Mouse (Mus musculus) frontal cortex, adult (tissue): Measurements from ENCODE around the gene Vmn2r117.
"Not testable (repeated sequence)": the region's sequence is repeated elsewhere in the genome, so short reads cannot be mapped to it uniquely, and the experiment has no call there.

ENCODE experiments used
- ATAC-seq: cut with Nextera tagmentation; 2 replicates; pipeline ENCODE4 v1.9.2; 2017; ENCODE audit warnings: mild to moderate bottlenecking, moderate library complexity, mixed read lengths; ENCODE audit not compliant: low TSS enrichment

The Vmn2r117 gene

DNA sequence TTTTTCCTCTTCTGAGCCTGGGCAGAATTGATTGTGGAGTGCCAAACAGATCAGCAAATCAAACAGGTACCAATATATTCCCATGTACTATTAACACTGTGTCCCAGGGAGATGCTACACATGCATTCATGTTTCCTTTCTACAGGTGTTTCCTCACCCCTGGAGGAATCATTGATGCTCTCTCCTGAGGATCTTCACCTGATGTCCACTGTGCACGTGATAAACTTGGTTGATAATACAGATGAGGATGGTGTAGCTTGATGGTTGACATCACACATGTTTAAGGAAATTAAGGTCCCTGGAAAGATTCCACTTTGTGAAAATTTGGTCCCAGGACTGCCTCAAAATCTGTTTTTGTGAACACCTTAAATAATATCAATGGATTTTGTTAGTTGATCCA is at the start of gene Vmn2r117:
TSS of gene Vmn2r117 (minus strand) at position 101 of the 400 bp plus-strand sequence.
- ATAC-seq, result not testable (repeated sequence)

DNA sequence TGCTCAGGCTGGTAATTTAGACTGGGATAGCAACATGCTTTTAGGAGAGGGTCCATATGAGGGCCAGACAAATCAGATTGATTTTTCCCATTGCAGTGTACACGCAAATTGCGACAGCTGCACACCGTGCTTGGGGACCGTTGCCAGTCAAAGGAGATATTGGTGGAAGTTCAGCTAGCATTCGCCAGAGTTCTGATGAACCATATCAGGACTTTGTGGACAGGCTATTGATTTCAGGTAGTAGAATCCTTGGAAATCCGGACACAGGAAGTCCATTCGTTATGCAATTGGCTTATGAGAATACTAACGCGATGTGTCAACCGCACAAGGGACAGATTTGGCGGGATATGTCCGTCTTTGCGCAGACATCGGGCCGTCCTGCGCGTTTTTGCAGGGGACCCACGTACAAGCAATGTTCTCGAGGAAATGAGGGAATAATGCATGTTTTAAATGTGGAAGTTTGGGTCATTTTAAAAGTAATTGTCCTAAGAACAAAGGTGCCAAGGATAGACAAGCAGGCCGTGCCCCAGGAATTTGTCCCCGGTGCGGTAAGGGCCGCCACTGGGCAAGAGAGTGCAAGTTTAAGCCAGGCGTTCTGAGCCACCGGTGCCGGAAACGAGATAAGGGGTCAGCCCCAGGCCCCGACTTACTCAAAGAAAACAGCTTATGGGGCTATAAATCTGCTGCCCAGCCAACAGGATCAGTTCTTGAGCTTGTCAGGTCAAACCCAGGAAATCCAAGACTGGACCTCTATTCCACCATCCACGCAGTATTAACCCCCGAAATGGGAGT is 43.6 kb upstream of the Vmn2r117 start:
- ATAC-seq, result not testable (repeated sequence)

DNA sequence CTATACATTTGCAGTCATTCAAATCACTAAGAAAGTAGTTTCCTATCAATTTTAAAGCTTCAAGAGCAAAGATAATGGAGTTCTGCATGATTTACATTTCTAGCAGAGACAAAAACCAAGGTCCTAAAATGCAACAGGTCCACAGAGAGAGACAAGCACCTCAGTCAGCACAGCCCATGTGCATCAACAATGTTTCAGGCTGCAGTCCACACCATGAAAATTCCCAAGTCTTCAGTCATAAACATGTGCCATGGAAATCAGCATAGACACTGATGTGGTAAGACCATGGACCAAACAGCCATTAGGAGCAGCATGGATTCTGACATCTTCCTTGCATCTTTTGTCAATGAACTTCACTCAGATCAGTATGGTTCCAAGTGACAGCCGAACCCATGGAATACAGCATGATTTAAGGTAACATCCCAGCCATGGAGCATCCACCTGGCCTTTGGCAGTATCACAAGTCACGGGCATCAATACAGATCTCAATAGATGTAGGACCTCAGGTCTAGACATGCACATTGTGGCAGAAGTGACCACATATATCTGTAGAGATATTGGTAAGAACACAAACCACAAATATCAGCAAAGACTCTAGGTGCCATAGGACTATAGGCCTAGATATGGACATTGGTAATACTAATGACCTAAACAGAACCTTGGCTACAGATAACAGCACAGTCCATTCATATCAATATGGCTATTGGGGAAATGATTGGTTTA is 39.4 kb upstream of the Vmn2r117 start:
- no peak for ATAC-seq

DNA sequence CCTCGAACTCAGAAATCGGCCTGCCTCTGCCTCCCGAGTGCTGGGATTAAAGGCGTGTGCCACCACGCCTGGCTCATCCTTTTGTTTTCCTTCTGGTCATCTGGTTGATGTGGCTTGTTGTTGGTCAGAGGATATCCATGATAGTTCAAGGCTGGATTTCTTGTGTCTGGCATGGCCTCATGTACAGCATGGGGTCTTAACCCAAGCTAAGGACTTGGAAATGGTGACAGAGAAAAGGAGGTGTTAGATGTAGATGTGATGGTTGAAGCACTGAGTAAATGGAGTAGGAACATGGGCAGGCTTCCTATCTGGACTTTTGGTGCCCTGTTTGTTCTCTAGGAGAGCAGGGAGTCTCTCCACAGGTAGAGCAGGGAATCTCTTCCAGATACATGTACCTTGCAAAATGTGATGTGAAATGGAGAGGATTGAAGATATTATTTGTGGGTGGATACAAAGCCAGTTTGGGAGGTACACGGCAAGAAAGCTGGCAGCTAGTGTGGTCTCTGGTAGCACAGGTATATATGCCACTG is 46.3 kb downstream of the Vmn2r117 start:
- no peak for ATAC-seq
